Mouse (Mus musculus): ENCODE data around the gene Fgf22.

Gene Fgf22

DNA sequence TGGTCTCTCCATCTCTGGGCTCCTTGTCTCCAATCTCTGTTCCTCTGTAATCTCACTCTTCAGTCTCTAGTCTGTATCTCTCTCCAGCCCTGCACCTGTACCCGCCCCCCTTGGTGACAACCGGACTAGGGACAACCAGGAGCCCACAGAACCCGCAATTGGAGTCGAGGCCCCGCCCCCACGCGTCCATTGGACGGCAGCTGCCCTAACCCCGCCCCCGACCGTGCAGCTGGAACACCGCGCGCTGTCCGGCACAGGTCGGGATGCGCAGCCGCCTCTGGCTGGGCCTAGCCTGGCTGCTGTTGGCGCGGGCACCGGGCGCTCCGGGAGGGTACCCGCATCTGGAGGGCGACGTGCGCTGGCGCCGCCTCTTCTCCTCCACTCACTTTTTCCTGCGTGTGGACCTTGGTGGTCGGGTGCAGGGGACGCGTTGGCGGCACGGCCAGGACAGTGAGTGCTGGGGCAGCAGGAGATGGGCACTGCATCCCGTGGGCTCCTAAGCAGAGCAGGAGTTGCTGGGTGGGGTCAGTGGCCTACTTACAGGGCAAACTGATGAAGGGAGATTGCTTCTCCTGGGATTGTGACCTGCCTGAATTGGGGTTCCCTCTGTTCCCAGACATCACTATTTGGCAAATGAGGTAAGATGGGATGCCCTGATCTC, at the start of gene Fgf22:
Fgf22 (plus strand) TSS at position 221 of the 661 bp plus-strand sequence.
- DNase-seq, result peak; percentile 90

DNA sequence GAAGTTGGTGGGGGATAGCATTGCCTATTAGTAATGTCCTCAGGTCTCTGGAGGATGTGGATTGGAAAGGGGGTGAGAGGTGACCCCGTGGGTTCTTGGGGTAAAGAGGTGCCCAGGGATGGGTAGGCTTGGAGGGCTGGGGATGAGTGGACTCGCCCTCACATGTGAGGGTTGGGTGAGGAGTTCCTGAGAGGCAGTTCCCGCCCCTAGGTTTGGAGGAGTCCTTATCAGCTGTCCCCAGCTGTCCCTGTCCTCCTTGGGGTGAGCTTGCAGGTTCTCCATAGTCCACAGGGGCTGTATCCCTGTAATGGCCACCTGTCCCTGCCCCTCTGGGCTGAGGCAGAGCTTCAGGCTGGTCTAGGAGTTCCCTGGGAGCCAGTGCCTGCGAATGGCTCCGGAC, 48.9 kb upstream of the Fgf22 start:
- DNase-seq, result no peak

DNA sequence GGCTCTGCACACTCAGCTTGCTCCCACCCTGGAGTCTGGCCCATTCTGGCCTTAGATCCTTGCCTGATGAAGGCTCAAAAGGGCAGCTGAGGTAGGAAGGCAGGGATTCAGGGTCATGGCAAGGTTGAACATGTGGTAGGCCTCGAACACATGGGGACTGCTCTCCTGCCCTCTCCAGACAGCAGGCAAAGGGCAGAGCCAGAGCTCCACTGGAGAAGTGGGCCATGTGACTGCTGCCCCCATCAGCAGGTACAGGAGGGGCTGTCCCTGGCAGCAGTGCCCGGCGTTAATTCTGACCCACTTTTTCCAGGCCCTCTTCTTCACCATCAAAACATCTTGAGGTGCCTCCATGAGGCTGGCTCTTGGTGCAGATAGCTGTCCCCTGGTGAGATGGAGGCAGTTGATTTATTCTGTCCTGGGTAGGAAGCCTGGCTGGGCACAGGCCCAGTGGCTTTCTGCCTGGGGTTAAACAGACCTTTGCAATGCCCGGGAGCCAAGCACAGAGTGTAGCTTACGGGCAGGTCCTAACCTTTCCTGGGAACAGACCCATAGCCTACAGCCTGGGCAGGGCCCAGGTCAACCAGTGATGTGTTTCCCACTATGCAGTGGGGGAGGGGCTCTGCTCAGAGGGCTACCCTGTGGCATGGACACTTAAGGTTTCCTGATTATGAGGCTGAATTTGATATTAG, 48.3 kb upstream of the Fgf22 start:
- no peak for DNase-seq

GRCm38 (mm10) chr10:79707162-79707561, 47.7 kb upstream of the Fgf22 start:
- DNase-seq, result no peak

DNA sequence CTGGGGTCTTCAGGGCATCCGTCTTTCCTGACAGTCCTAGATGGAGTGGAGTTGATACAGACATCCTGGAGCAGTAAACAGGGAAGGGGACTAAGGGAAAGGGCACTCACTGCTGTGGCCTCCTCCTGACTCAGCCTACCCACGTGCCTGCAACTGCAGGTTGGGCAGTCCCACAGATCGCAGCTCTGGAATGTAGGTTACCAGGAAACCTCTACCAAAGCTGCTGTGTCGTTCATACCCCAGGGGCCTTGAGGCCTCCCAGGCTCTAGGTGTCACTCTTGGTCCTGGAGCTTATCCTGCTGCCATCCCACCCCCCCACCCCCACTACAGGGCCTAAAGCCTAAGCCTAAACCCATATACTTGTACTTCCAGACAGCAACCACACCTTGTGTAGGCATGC, 47.1 kb upstream of the Fgf22 start:
- no peak for DNase-seq

DNA sequence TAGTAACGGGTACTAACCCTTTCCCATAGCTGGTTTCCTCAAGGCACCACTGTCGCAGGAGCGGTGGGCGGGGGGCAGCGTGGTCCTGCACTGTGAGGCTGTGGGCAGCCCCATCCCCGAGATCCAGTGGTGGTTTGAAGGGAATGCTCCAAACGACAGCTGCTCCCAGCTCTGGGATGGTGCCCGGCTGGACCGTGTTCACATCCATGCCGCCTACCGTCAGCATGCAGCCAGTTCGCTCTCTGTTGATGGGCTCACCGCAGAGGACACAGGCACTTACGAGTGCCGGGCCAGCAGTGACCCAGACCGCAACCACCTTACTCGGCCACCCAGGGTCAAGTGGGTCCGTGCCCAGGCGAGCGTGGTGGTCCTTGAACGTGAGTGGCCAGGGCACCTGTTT, 46.2 kb upstream of the Fgf22 start:
- no peak for DNase-seq

DNA sequence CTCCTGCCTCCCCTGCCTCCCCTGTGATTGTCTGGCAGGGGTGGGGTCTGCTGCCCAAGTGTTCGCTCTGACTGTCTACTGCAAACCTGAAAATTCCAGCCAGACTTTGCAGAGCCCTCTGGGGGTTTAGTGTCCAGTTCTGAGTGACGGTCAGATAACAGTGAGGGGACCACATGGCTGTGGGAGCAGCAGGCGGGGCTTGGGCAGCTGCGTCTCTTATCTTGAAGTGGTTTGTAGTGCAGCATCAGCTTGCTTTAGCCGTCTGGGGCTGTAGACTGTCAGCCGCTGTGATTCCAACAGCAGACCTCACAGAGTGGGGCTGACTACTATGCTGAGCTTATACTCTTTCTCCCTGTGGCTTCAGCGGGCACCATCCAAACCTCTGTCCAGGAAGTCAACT, 45.6 kb upstream of the Fgf22 start:
- no peak for DNase-seq

GRCm38 (mm10) chr10:79712029-79712428, 42.8 kb upstream of the Fgf22 start:
- no peak for DNase-seq

DNA sequence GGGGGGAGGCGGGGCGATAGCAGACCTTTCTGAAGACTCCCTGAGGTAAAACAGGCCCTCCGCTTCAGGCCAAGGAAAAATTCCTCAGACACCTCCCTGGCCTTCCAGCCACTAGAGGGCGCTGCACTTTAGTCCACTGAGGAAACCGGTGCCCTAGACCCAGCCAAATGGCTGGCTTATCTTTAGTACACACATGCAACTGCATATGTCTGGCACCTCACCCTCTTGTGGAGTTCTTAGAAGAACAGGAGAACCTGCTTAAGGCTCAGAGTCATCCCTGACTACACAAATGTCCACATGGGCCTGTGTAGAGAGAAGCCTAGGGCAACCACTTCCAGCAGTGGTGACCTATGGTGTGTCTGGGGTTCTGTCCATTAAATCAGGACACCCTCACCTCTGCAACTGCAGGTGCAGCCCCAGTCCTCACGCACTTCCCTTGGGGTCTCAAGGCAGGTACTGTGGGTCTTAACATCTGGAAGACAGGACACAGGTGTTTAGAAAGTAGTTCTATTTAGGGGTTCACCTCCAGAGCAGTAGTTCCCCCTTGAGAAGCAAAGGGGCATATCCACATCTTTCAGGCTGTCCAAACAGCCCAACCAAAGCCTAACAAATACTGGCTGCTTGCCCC, 42.3 kb upstream of the Fgf22 start:
- peak; percentile 89 for DNase-seq

DNA sequence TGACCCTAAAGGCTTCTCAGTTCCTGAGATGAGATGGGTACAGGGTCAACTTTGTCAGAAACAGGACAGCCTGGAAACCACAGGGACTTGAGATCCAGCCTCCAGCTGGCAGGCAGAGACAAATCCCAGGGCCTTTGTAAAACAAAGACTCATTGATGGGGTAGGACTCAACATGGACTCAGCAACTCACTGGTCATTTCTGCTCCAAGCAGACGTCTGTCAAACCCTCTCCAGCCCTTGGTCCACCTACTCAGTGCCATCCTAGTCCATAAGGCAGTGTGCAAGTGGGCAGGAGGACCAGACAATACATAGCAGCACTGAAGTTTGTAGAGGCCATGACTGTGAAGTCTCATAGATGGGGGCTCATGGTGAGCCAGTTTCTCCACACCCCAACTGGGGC, 41.7 kb upstream of the Fgf22 start:
- no peak for DNase-seq

DNA sequence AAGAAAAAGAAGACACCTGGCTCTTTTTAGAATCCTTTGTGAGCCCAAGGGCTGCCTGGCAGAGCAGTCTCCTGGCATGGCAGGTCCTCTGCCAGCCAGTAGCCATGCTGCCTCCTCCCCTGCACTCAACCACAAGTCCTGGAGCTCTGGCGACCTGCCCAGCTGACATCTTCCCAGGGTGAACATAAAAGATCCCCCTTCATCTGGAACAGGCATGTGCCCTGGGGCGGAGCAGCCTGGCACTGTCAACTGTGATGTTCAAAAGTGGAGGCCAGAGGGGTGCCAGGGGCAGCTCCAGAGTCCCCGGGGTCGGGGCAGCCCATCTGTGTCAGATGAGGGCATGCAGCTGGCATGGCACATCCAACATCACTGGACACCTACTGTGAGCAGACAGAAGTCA, 39.9 kb upstream of the Fgf22 start:
- DNase-seq, result no peak

DNA sequence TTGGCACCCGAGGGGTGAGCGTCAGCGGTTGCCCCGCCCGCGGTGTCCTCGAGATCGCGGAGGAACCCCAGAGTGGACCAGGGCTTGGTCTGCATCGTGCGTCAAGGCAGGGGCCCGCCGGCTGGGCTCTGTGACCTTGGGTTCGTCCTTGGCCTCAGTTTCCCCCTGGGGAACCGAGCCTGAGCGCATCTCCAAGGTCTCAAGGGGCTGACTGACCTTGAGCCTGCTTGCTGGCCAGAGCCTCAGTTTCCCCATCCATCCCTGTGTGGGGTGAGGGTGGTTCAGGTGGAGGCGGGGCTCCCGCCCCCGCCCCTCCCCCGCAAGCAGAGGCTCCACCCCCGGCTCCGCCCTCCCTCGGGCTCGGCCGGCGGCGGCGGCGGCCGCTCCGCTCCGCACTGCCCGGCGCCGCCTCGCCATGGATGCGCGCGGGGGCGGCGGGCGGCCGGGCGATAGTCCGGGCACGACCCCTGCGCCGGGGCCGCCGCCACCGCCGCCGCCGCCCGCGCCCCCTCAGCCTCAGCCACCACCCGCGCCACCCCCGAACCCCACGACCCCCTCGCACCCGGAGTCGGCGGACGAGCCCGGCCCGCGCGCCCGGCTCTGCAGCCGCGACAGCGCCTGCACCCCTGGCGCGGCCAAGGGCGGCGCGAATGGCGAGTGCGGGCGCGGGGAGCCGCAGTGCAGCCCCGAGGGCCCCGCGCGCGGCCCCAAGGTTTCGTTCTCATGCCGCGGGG, 38.5 kb upstream of the Fgf22 start, which contains the start of gene Hcn2:
Hcn2 (plus strand) TSS at position 381 of the 734 bp plus-strand sequence.
- DNase-seq, result no peak

DNA sequence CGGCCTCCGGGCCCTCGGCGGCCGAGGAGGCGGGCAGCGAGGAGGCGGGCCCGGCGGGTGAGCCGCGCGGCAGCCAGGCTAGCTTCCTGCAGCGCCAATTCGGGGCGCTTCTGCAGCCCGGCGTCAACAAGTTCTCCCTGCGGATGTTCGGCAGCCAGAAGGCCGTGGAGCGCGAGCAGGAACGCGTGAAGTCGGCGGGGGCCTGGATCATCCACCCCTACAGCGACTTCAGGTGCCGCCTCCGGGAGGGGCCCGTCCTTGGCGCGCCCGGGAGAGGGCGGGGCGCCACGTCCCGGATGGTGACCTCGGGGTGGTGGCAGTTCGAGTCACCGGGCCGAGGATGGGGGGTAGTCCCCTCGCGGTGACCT, 37.9 kb upstream of the Fgf22 start:
- DNase-seq, result peak; percentile 41

DNA sequence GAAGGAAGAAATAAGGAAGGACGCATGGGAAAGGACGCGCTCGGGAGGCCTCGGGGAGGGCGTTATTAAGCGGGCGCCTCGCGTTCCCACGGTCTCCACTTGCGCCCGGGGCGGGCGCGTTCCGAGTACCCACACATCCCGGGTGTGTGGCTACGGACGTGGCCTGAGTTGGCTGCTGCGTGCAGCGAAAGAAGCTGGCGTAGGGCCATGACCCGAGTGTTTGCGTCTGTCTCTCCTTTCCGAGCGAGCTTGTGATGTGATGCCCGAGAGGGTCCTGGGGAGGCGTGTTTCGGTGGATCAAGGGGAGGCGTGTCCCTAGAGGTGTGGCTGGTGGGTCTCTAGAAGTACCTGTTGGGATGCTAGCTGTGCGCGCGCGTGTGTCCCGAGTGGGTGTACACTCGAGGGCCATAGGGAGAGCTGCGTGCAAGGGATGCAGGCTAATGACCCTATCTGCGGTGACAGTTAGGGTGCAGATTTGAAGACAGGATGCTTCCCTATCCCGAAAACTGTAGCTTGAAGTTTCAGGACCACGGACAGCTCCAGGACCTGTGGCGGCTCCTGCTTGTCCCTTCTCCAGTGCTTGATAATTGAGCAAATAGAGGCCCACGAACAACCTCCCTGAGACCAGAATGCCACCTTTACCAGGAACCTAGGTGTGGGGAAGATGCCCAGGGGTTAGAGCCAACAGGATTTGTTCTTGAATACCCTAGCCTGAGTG, 37.1 kb upstream of the Fgf22 start:
- DNase-seq, result peak; percentile 91

GRCm38 (mm10) chr10:79721089-79721488, 33.8 kb upstream of the Fgf22 start:
- no peak for DNase-seq

DNA sequence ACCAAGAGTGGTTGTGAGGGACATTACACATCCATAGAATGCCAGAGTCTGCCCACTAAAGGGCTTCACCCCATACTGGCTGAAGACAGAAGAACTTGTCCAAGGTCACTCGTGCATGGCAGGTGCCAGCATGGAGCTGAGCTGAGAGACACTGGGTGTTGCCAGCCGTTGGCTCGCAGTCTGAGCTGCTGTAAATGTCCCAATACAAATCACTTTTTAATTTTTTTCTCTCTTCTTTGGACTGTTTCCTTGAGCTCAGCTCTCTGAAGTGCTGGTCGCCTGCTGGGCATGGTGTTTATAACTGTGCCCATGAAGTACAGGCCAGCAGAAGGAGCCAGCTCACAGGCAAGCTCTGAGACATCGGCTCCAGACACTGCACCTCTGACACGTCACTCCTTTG, 31.8 kb upstream of the Fgf22 start:
- DNase-seq, result no peak

- no peak for DNase-seq
Observed at GRCm38 (mm10) chr10:79723692-79724091, 31.2 kb upstream of the Fgf22 start.

- DNase-seq, result peak; percentile 71
Observed at GRCm38 (mm10) chr10:79726090-79726489, 28.8 kb upstream of the Fgf22 start.

DNA sequence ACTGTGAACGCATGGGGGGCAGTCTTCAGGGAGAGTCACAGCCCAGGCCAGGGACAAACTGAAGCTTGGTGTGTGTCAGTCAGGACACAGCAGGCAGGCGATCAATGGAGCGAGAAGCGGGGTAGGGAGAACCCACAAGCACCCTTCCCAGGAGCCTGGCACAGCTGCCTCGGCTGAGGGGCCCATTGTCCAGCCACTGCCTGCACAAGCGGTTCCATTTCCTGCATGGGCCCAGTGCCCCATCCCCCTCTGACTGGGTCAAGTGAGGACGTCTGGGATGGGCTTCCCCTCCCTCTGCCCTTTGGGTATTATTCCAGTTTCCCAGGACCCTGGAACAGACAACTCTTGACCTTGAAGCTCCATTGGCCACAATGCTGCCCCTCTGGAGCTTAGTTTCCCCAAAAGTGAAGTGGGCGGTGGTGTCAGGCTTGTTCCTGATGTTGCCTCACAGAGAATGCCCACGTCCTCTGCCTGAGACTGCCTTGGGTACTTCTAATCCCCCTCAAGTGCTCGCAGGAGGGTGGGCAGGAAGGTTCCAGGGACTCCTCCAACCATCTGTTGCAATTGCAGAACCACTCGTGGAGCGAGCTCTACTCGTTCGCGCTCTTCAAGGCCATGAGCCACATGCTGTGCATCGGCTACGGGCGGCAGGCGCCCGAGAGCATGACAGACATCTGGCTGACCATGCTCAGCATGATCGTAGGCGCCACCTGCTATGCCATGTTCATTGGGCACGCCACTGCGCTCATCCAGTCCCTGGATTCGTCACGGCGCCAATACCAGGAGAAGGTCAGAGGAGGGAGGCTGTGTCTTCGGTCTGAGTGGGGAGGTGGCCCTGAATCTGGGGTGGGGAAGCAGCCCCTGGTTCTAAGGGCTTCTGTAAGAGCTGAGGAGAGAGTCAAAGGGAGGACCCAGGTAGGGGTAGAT, 26.3 kb upstream of the Fgf22 start:
- DNase-seq, result no peak

DNA sequence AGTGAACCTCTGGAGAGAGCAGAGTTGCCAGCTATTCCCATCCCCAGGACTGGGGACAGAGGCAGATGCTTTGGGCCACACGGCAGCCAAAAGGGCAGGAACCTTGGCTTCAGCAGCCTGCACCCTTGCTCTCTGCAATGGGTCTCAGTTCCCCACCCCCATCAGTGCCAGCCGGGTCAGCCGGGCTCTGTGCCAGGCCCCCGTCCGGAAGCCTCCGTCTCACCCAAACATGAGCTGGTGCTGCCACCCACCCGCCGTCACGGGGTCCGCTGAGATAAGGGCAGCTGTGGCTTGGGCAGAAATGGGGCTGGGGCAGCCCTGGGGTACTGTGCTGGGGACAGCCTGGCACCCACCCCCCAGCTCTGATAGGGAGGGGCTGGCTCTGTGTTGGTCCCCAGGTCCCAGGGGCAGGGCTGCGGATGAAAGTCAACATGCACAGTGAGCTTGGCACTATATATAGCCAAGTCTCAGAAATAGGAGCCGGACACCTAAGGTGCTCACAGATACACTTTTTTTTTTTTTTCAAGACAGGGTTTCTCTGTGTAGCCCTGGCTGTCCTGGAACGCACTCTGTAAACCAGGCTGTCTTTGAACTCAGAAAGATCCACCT, 25.4 kb upstream of the Fgf22 start:
- DNase-seq, result peak; percentile 48

- DNase-seq, result peak; percentile 51
Observed at GRCm38 (mm10) chr10:79732500-79732899, 22.4 kb upstream of the Fgf22 start.

Measured in kidney, postnatal 10 days (tissue).